Mouse (Mus musculus): ENCODE measurements around the gene Pdxk.

Pdxk gene

GRCm38 (mm10) chr10:78458348-78459111 lies 6.2 kb downstream of the Pdxk start:
- no peak for DNase-seq

GRCm38 (mm10) chr10:78457495-78458347 lies 7.1 kb downstream of the Pdxk start:
- DNase-seq, result peak; percentile 67

GRCm38 (mm10) chr10:78456696-78457095 lies 8.1 kb downstream of the Pdxk start:
- peak; percentile 51 for DNase-seq

GRCm38 (mm10) chr10:78452641-78453040 lies 12.1 kb downstream of the Pdxk start:
- no peak for DNase-seq

GRCm38 (mm10) chr10:78450761-78451160 lies 14.0 kb downstream of the Pdxk start:
- DNase-seq, result no peak

- DNase-seq, result peak; percentile 58
Observed at GRCm38 (mm10) chr10:78447396-78447795, 17.4 kb downstream of the Pdxk start.

- DNase-seq, result no peak
Observed at GRCm38 (mm10) chr10:78446195-78446594, 18.6 kb downstream of the Pdxk start.

GRCm38 (mm10) chr10:78442292-78442691 lies 22.5 kb downstream of the Pdxk start:
- DNase-seq, result no peak

GRCm38 (mm10) chr10:78441606-78442005 lies 23.2 kb downstream of the Pdxk start:
- no peak for DNase-seq

GRCm38 (mm10) chr10:78440812-78441211 lies 24.0 kb downstream of the Pdxk start:
- DNase-seq, result no peak

- DNase-seq, result no peak
Observed at GRCm38 (mm10) chr10:78439990-78440389, 24.8 kb downstream of the Pdxk start.

GRCm38 (mm10) chr10:78439550-78439949 lies 25.2 kb downstream of the Pdxk start:
- no peak for DNase-seq

- peak; percentile 73 for DNase-seq
Observed at GRCm38 (mm10) chr10:78438094-78438493, 26.7 kb downstream of the Pdxk start.

- no peak for DNase-seq
Observed at GRCm38 (mm10) chr10:78432853-78433252, 31.9 kb downstream of the Pdxk start.

GRCm38 (mm10) chr10:78429776-78430175 lies 35.0 kb downstream of the Pdxk start:
- DNase-seq, result no peak

GRCm38 (mm10) chr10:78429180-78429579 lies 35.6 kb downstream of the Pdxk start:
- no peak for DNase-seq

GRCm38 (mm10) chr10:78428070-78428469 lies 36.7 kb downstream of the Pdxk start:
- no peak for DNase-seq

- peak; percentile 34 for DNase-seq
Observed at GRCm38 (mm10) chr10:78426117-78426735, 38.5 kb downstream of the Pdxk start.

- peak; percentile 83 for DNase-seq
Observed at GRCm38 (mm10) chr10:78425181-78426041, 39.4 kb downstream of the Pdxk start, which contains the start of gene Cstb. Gene Cstb, plus strand, starts transcription at chr10:78425669.

- no peak for DNase-seq
Observed at GRCm38 (mm10) chr10:78422614-78423013, 42.2 kb downstream of the Pdxk start.

GRCm38 (mm10) chr10:78420929-78421328 lies 43.8 kb downstream of the Pdxk start:
- no peak for DNase-seq

- no peak for DNase-seq
Observed at GRCm38 (mm10) chr10:78418791-78419190, 46.0 kb downstream of the Pdxk start.
